Mouse (Mus musculus): Measurements from ENCODE around the gene Snrk. TPM values are rescaled to one million over a fixed set of nuclear protein-coding genes. Genes with fewer than 3 reads are reported as not detected.

Snrk gene
- total RNA-seq, 2 experiments from 2014 or later, result 45.3 to 58.3 TPM

DNA sequence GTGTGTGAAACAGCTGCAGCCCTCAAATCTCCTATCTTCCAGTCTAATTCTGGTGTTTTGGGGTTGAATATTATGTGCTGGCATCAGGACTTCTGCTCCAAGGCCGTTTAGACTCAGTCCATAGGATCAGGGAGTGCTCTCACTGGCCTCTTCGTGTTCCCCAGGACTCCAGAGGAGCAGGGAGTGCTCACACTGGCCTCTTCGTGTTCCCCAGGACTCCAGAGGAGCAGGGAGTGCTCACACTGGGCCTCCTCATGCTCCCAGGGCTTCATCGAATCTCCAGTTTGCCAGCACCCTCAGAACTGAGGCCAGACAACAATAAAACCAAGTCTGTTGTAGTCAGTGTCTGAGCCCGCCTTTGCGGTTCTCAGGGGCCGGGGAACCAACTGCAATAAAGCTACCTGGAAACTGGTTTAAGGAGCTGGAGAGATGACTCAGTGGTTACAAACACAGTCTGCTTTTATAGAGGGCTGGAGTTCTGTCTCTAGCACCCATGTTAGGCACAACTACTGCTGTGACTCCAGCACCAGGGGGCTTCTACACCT lies 12.7 kb upstream of the Snrk start:
- no peak for DNase-seq (ENCODE audit: low spot score)

DNA sequence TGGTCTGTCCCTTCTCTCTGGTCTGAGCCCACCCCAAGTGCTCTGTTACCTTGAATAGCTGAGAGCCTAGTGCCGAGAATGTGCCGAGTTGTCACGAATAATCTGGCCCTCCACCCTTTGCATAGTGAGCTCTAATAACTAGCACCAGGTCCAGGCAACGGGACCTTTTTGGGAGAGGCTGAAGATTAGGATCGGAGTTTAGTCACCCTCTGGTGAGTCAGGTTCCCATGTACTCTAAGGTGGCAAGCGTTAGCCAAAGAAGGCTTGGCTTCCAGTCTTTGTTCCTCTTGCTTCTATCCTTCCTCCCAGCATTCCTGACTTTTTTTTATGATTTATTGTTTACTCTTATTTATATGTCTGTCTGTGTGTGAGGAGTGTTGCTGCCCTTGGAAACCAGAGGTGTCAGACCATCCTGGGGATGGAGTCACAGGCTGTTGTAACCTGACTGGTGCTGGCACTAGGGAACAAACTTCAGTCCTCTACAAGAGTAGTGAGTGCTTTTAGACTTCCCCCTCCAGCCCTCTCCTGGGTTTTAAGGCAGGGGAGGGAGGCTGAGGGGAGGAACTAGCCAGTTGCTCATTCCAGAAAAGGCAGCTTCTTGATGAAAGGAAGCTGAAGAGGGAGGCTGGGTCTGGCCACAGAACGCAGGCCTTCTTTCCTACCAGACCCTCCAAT lies 9.2 kb upstream of the Snrk start:
- no peak for DNase-seq (ENCODE audit: low spot score)

DNA sequence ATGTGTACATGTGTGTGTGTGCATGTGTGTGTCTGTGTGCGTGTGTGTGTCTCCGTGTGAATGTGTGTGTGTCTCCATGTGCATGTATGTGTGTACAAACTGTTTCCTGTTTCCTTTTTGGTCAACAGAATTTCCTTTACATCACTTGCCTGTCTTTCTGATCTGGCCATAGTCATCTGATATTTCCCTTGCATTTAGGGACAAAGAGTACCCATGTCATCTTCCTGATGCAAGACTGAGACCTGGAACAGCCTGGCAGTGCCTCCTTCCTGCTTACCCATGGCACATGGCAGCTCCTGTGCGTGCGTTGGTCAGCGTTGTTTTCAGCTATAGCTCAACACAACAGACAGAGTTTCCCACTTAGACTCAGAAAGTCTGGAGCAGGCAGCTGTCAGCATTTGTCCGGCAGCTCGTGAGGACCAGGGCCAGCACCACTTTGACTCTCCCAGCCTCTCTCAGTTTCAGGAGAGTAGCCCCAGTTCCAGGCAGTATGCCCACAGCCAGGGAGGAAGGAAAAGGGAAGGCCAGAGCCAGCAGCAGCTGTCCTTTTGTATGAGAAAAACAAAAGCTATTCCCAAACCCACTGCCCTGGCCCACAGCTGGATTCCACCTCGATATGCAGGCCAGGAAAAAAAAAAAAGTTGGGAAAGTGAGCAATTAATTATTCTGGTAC lies 7.4 kb upstream of the Snrk start:
- peak; percentile 85 for DNase-seq (ENCODE audit: low spot score)

DNA sequence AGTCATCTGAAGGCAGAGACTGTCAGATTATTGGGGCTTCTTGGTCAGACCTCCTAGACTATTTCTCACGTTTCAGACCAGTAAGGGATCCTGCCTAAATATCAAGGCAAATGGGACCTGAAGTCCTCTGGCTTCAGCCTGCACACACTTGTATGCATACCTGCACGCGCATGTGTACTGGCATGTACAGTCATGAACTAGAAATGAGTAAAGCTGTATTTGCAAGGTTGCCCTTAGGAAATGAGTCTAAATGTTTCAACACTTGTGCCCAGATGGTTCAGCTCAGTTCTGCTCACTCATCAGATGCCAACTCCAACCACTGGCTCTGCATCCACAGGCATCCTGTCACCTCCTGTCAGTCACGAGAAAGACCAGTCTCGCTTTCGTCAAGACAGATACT lies 6.6 kb upstream of the Snrk start:
- no peak for DNase-seq (ENCODE audit: low spot score)

DNA sequence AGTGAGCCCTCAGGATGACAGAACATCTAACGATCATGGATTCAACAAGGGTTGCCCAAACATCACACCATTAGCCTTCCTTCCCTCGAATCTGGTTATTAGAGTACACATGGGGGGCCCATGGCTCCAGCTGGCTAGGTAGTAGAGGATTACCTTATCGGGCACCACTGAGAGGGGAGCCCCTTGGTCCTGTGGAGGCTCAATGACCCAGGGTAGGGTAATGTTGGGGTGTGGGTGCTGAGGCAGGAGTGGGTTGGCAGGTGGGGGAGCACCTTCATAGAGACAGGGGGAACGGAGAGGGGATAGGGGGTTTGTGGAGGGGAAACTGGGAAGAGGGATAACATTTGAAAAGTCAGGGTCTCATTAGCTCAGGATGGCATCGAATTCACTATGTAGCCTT lies 6.1 kb upstream of the Snrk start:
- no peak for DNase-seq (ENCODE audit: low spot score)

DNA sequence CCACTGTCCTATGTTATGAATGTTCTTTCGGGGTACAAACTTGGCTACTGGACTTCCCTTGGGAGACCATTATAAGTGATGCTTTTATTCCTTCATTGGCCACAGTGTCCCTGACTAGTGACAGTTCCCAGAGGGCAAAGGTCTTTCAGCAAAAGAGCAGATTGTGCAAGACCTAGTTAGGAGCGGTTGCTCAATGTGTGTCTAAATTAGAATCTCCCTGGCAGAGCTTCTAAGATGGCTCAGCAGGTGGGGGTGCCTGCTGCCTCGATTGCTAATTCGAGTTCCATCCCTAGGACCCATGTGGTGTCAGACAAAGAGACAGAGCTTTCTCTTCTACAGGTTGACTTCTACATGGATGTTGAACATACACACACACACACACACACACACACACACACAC lies 1.5 kb upstream of the Snrk start:
- peak; percentile 80 for DNase-seq (ENCODE audit: low spot score)

DNA sequence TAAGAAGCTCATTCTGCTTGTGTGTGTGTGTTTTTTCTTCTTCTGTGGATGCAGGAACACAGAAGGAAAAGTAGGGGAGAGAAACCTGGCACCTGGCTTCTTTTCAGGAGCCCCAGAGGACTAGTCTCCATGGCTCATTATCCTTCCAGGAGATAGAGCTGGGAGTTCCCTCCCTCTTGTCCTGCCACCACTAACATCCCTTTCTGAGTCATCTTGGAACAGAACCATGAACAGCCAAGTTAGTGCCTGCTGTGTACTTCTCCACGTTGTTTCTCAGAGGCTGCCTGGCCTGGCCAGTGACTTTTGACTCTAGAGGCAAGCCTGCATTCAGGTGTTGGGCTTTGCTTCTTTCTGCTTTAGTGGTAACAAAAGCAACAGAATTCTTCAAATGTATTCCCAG lies 707 bp upstream of the Snrk start:
- no peak for DNase-seq (ENCODE audit: low spot score)

DNA sequence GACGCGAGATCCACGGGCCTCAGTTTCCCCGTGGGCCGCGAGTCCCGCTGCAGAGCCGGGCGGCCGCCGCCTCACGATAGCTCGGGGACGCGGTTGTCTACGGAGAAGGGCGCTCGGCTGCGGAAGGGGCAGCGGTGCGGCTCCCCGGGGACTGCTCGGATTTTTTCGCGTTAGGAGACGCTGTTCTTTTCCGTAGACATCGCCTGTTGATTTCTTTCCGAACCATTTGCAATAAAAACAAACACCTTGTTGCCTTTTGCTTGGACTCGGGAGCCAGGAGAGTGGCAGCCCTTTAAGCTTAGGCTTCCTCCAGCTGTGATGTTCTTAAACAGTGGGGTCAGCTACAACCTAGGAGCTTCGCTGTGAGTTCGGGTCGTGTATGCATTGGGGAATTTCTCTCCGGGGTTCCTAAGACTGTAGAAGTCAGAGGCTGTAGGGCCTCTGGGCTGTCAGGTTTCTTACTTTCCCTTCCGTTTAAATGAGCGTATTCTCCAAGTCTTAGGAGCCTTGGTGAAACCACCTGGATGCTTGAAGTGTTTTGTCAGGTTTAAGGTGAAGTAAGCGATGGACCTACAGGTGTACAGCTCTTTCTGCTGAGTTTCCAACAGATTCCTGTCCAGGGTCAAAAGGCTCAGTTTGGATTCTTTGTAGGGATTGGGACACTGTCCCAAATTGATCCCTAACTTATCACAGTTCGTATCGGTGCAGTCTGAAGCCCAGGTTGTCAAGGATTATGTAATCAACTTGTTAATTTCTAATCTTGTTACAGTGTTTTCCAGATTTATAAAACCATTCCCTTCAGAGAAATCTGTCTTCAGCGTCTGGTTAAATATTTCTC lies 845 bp downstream of the Snrk start:
- DNase-seq (ENCODE audit: low spot score), result no peak

DNA sequence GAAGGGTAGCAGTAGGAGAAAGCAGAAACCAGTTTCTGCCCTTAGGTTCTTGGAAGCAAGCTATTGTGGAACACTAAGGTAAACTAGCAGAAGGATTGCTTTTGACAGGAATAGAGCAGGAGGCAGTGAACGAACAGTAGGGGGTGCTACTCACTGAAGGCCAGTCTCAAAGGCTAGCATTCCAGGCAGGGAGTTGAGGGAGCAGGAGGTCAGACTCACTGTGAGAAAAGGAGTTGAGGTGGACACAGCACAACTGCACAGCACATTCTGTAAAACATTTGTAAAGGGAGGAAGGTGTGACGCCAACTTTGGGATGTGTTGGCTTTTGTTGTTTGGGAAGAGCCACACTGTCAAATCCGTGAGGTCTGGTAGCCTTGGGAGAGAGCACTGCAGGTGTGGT lies 3.0 kb downstream of the Snrk start:
- DNase-seq (ENCODE audit: low spot score), result peak; percentile 75

DNA sequence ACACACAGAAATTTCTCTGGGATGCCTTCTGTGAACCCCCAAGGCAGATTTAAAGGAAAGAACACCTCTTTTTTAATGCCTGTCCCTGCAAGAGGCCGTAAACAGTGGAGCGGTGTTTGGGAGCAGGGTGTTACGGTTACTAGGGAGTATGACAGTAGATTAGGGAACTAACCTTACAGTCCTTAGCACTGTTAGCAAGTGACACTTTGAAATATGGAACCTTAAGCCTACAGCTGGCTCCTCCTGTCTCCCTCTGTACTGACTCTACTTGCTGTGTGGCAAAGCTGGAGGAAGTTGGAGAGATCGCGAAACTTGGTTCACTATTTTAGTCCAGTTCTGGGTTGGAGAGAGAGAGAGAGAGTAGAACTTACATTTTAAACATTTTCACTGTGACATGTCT lies 5.0 kb downstream of the Snrk start:
- no peak for DNase-seq (ENCODE audit: low spot score)

DNA sequence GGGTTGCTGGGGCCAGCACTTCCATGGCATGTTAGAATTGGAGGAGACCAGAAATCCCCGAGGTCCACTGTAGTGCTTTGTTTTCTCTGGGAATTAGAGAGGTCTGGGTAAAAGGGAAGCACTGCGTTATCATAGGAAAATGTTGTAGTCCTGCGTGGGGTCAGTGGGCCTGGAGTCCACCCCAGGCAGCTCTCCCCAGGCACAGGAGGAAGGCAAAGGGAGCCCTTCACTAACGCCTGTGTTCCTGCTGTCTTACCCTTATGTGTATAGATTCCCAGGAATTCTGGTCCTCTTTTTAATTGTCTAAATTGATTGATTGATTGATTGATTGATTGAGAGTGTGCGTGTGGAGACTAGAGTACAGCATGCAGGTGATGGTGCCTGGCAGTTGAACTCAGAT lies 6.1 kb downstream of the Snrk start:
- DNase-seq (ENCODE audit: low spot score), result no peak

DNA sequence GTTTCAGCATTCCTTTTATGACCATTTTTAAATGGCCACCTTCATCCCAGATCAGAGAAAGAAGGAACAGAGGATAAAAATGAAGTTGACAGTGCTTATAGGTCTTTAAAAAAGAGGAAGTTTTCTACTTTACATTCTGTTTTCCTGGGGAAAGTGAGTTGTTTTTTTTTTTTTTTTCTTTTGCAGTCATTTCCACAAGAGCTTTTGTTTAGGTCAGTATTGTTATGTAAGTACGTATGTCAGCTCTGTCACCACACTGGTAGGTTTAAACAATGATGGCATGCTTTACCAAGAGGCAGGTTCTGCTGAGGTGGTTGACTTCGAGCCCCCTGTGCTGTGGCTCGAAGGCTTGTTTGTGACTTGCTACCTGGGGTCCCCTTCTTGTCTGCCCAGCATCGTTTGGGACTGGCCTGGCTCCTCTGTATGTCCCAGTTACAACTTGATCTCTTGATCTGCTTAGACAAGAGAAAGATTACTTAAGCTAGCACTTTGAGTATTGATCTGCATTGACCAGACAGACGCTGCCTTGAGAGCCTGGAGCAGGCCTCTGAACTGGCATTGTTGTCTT lies 8.7 kb downstream of the Snrk start:
- no peak for DNase-seq (ENCODE audit: low spot score)

DNA sequence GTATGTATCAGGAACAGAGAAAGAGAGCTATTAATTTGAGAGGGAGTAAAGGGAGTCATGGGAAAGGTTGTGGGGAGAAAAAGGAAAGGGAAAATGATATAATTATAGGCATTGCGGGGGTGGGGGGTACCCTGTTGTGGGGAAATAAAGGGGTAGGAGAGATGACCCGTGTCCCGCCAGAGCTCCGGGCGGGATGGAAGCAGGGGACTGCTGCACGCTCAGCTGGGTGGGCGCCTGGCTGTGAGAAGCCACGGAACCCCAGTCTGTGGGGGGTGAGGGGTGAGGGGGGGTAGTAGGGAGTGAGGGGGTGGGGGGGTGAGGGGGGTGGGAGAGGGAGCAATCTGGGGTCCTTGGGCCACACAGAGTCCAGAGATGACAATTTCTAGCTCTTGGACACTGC lies 9.7 kb downstream of the Snrk start:
- no peak for DNase-seq (ENCODE audit: low spot score)

DNA sequence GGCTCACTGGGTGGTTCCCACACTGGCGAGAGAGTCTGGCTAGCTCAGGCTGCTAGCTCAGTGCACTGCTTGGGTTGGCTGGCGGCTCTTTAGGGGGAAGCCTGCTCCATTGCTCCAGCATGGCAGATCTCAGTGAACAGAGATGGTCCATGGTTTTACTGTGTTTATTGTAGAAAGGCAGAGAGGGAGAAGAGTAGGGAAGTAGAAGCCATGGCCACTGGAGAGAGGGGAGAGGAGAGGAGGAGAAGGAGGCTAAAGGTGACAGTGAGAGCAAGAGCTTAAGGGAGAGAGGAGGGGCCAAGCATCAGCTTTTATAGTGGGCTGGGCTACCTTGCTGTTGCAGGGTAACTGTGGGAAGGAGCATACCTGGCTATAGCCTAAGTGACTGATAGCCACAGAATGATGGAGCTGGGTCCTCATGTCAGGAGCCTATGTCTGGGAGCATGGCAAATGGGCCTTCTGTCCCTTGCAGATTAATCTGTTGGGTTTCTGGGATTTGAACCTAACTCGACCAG lies 10.3 kb downstream of the Snrk start:
- DNase-seq (ENCODE audit: low spot score), result no peak

DNA sequence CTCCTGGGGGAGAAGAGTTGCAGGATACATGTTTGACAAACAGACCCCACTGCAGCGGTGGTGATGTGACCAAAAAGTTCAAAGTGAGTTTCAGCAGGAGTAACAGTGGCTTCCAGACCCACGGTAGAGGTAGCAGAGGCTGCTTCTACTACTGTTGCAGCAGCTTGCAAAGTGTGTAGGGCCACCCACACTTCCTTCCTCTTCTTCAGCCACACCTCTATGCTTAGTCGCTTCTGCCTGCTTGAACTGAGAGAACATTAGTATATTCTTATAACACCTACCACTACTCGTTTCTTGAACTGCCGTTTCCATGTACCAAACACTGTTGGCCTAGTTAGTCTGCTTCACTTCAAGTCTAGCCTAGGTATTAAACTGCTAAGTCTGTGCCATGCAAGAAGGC lies 11.6 kb downstream of the Snrk start:
- DNase-seq (ENCODE audit: low spot score), result no peak

DNA sequence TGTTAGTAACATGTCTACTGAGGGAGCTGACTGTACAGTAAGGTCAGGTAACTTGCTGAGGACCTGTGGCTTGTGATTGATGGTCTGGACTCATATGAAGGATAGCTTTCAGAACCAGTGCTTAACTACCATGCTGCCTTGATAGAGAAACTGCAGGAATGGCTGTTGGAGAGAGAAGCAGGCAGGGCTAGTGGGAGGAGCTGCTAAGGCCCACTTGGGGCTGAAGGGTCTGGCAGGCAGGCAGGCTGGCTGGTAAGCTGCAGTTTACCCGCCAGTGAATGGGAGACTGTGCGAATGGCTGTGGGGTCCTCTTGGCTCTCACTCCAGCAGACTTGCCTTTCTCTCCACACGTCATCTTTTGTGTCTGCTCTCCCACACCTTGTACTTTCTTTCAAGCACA lies 13.6 kb downstream of the Snrk start:
- DNase-seq (ENCODE audit: low spot score), result no peak

DNA sequence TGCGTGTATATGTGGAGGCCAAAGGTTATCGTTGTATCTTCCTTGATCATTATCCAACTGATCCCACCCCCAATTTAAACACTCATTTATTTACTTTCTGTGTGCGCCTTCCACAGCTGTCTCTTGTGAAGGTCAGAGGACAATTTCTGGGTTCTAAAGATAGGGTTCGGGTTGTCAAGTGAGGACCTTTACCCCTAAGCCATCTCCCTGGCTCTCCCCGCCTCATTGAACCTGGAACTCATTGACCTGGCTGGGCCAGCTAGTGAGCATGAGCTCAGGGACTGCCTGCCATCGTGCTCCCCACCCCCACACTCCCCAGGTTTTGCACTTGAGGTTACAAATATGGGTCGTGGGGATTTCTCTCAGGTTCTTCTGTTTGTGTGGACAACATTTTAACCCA lies 15.1 kb downstream of the Snrk start:
- DNase-seq (ENCODE audit: low spot score), result no peak

DNA sequence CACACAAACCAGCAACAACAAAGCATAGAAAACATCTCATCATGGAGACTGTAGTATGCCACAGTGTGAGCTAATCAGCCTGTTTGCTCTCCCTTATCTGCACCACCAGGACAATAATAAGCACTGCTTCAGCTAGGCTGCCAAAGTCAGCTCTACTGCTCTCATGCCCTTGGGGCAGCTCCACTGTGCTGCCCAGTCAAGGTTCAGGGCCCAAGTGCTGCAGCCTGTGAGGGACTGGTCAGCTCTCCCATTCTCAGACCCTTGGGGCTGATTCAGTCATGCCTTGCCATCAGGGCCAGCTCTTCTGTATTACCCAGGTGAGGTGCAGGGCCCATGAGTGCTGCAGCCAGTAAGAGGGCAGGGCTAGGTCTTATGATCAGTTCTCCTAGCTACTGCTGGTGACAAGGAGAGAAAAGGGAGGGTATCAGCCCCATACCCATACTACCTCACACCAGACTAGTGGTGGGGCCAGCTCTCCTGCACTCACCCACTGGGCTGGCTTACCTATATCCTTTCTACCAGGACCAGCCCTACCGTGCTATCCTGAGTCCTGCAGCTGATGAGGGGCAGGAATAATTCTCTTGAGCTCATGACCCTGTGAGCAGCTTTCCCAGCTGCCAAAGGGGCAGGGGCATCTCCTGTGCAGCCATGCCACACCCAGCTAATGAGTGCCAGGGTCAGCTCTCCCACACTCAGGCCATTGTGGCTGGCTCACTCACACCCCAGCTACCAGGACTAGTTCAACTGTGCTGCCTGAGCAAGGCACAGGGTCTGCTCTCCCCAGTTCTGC lies 18.2 kb downstream of the Snrk start:
- DNase-seq (ENCODE audit: low spot score), result no peak

DNA sequence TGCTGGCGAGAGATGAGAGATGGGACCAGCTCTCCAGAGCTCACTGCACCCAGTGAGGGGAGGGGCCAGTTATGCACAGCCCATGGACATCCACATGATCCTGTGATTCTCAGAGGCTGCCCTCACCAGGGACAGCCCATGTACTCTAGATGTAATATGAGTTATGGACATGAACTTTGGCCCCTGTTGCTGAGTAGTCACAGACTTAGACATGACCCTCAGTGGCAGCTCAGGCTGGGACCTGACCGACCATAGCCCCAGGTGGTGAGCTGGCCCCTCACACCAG lies 18.8 kb downstream of the Snrk start:
- no peak for DNase-seq (ENCODE audit: low spot score)

DNA sequence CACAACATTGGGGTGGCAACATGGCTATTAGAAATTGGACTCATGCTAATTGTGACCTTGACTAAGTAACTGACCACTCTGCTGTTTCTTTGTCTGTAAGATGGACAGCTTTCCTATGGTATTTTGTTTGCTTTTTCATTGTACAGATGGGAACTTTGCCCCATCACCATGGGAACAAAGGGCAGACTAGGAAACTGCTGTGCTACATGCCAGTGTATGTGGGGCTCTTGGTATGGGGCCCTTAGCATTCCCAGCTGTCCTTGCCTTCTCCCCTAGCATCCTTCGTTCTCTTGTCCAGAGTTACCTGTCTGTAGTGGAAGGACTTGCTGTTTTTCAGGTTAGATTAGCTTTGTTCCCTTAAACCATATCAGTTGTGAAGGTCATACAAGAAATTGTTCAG lies 20.9 kb downstream of the Snrk start:
- no peak for DNase-seq (ENCODE audit: low spot score)

DNA sequence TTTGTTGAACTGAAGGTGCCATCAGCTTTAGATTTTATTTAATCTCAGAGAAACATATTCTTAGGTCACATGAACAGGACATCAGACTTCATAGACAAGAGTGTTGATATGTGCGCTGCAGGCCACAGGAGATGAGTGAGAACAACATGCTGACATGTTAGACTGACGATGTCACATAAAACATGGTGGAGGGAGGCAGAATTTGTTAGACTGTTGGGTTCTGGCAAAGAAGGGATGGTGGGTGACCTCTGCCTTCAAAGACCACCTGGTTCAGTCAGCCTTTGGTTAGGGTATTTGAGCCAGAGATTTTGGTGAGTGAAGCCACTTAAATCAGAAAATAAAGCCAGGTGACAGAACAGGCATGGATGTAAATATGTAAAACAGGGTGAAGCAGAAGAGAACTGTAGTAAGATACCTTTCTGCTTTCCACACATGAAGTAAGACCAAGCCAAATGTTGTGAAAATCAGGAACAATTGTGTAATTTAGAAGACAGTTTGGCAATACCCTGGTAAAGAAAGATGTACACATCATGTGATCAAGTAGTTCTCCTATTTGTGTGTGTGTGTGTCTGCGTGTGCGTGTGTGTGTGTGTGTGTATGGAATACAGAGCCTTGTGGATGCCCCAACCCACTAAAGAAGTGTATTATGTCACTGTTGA lies 21.4 kb downstream of the Snrk start:
- no peak for DNase-seq (ENCODE audit: low spot score)

Data from gastrocnemius, adult 18-20 months (tissue).